Mouse (Mus musculus): ENCODE results near the gene Gm43738.
"Not testable (repeated sequence)": the region's sequence is repeated elsewhere in the genome, so short reads cannot be mapped to it uniquely, and the experiment has no call there.

Gene Gm43738

GRCm38 (mm10) chr3:89101812-89102494 is 1.1 kb upstream of the Gm43738 start, which contains the start of gene Fdps:
Gene Fdps, minus strand, starts transcription at chr3:89101959.
- DNase-seq (ENCODE audit: low read depth) = peak; percentile 97

DNA sequence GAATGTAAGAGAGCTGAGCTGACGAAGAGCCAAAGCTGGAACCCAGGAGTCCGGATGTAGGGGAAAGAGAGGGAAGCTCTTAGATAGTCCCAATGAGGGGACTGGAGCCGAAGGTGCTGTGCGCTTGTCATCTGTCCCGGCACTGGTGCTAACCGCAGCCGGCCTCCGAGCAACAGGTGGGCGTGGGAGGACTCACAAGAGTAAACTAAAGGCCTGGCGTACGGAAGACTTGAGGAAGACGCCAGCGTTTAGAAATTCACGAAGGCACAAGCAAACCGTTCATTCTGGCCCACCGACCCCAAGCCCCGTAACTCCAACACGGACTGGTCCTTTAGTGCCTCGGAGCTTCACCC is 536 bp upstream of the Gm43738 start:
- DNase-seq (ENCODE audit: low read depth) = no peak

DNA sequence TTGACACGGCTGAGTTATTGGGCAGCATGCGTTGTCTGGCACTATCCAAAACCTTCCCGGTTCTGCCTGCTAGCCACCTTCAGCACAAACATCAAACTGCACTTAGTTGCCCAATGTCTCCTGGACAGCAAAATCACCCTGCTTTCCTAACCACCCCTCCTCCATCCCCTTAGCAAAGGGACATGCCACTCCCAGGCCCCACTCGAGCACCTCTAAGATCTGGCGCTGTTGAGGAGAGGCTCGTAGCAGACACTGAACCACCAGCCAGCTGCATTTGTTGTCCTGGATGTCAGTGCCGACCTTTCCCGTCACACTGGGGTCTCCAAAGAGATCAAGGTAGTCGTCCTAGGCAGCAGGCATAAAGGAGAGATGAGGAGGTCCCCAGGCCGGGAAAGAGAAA is 6.9 kb downstream of the Gm43738 start:
- DNase-seq (ENCODE audit: low read depth) = no peak

DNA sequence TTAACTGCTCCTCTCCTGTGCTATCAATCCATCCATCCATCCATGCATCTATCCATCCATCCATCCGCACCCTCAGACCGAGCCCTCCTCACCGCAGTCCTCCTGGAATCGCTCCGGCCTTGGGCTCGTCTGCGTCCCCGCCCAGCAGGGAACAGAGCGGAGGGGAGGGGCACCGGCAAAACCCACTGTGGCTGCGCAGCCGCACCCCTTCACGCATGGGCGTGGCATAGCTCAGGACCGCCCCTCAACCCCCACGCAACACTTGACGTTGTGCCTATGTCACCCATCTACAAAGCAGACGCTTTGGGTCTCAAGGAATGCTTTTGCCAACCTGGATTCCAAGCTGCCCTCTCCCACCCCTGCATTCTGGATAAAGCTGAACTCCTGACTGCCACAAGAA is 7.7 kb downstream of the Gm43738 start, which contains the start of gene Rusc1:
Gene Rusc1 (minus strand): TSS at position 137 of the 400 bp plus-strand sequence.
- peak; percentile 71 for DNase-seq (ENCODE audit: low read depth)

- no peak for DNase-seq (ENCODE audit: low read depth)
These were observed 8.3 kb downstream of the Gm43738 start for GRCm38 (mm10) chr3:89092509-89093090.

- peak; percentile 28 for DNase-seq (ENCODE audit: low read depth)
These were observed 8.9 kb downstream of the Gm43738 start for GRCm38 (mm10) chr3:89091811-89092508.

DNA sequence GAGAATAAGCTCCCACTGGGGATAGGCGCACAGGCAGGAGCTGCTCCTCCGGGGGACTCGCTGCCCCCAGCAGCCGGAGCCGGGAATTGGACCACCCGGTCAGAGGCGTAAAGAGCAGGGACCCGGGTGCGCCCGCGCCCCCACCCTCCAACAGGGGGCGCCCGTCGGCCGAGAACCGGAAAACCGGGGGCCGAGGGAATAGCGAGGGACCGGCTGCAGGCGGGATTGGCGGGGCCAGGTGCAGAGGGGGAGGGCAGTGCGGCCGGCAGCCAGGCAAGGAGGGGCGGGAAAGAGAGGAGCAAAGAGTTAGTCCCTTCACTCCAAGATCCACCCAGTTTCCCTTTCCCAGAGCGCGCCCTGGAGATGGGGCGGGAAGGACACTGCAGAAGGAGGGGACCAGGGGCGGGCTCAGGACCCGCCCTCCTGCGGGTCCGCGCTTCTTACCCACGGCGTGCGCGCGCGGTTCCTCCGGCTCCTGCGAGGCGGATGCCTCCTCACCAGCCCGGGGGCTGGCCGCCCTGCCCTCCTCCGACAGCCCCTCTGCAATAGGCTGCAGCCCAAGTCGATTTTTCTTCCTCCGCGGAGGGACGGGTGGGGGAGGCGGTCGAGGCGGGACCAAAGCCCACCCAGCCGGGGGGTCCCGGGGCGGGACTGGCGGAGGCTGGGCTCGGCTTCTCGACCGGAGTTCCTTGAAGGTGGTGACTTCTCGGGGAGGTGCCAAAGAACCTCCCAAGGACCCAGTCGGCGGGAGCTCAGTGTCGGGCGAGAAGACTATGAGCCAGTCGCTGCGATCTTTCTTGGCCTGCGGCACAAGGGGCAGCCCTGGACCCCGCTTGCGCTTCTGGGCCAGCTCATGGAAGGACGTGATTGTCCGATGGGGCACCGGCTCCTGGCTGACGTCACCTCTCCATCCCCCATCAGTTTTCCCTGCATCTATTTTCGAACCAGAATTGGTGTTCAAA is 9.9 kb downstream of the Gm43738 start:
- DNase-seq (ENCODE audit: low read depth) = peak; percentile 82

DNA sequence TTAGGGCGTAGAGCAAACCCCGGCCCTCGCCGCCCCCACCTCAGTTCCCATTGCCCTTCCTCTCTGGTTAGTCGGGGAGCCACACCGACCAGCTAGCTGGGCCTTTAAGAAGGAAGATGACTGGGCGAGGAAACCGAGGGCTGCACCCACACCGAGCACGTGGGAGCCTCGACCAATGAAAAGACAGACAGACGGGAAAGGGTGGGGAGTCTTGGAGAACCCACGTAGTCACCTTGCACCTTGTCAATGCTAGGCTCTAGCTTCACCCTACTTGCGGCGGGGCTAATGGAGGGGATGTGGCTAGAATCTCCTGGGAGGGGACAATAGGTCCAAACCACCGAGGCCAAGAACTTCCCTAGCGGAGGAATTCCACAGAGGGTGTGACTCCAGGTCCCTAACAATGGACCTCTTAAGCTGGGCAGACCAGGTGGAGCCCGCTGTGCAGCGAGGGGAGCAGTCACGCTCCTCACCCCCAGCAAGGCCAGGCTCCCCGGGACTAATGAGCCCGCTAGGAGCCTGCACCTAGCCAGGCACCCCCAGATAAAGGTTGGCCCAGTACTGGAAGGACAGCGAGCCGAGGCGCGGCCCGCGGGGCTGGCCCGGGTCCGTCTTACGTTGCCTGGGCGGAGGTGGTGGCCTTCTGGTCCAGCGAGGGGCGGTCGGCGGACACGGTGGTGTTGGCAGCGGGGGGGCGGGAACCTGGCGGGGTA is 10.9 kb downstream of the Gm43738 start:
- peak; percentile 91 for DNase-seq (ENCODE audit: low read depth)

DNA sequence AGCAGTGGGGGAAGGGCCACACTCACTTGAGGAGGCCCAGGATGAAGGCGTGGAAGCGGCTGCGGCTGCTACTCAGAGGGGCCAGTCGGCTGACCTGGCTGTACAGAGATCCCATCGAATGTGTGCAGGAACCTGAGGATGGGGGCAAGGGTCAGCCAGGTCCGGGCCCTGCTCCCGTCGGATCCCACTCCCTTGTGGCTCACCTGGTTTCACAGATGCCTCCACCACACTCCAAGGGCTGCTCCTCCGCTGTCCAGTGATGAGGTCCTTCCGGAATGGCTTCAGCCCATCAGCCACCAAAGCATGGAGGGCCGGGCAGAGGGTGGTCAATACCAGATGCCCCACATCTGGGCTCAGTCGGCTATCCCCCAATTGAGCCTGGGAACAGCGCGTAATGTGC is 11.9 kb downstream of the Gm43738 start:
- DNase-seq (ENCODE audit: low read depth) = no peak

DNA sequence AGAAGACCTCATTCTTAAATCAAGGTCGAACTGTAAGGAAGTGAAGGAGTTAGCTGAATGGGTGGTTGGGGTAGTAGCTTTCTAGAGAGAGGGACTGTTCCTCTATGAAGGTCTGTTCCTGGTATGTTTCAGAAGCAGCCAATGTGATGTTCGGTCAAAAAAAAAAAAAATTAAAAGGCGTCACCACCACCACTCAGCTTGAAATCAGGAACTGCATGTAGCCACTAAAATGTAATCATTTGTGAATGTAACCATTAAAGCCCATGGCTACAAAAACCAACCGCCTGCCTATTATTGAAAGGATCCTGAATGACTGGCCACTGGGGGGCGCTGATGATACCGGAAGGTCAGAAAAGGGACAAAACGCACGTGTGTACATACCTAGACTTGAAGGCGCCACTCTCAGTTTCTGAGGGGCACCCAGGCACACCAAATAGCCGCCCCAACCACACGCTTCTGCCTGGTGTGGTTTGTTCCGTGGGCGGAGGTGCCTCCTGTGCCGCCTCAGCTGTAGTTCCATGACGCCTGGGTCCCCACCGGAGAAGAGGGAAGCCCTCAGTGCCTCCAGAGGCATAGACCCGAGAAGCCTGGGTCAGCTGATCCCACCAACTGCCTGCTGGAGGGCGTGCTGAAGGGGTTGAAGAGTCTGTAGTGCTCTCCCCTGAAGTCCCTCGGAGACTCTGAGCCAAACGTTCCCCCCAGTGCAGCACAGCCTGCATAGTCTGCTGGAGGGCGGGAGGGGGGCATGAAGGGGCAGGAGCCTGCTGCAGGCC is 13.4 kb downstream of the Gm43738 start:
- DNase-seq (ENCODE audit: low read depth) = peak; percentile 92

GRCm38 (mm10) chr3:89084654-89085190 is 16.2 kb downstream of the Gm43738 start:
- no peak for DNase-seq (ENCODE audit: low read depth)

DNA sequence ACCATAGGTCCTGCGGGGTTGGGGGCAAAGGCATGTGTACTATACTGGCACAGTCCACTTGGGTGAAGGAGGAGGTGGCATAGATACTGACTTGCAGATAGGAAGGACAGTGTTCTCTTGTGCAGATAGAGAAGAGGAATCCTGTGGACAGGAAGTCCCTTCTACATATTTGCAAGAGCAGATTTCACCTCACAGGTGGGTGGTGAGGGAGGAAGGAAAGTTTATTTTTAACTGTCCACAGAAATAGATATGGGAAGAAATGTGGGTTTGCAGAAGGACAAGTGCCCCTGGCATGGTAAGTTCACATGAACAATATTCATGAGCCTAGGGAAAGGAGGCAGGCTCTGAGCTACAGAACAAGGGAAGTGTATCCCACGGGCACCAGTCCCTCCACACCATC is 16.8 kb downstream of the Gm43738 start:
- DNase-seq (ENCODE audit: low read depth) = no peak

- not testable (repeated sequence) for DNase-seq (ENCODE audit: low read depth)
These were observed 18.6 kb downstream of the Gm43738 start for GRCm38 (mm10) chr3:89082287-89082686.

DNA sequence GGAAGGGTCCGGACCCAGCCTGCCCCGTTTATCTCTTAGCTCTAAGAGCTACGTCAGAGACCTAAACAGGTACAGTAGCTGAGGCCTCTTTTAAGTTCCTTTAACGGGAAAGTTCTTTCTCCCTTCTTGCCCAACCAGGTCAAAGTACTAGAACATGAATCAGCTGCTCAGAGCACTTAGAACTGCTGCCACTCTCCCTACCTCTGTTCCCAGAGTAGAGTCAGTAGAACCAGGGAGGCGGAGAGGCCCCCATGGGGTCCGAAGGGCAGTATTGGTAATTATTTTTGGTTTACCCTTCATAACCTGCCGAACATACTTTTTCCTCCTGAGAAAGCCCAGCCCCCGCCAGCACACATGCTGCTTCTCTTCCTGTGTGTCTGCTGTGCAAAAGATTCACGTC is 23.5 kb downstream of the Gm43738 start:
- no peak for DNase-seq (ENCODE audit: low read depth)

DNA sequence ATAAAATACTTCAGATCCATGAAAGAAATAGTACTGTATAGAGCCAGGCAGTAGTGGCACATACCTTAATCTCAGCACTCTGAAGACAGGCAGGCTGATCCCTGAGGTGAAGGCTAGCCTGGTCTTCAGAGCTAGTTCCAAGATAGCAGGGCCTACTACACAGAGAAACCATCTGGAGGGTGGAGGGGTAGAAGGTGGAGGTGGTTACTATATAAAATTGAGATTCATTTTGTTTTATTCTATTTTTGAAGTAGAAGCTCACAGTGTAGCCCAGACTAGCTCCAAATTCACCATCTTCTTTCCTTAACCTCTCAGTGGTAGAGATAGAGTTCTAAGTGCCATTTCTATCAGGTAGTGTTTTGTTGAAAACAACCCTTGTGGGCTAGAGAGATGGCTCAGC is 33.6 kb downstream of the Gm43738 start:
- no peak for DNase-seq (ENCODE audit: low read depth)

DNA sequence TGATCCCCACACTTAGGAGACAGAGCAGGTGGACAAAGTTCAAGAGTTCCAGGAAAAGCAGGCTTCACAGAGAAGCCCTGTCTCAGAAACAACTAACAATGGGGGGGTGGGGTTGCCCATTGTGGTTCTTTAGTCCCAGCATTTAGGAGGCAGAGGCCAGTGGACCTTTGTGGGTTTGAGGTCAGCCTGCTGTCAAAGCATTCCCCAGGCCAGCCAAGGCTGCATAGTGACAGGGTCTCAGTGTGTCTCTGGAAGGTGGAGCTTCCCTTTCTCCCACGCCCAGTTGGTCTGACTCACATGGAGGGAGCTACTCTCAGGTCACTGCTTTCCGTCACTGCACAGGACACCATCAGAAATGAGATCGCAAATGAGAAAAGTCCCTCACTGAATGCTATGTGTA is 39.2 kb downstream of the Gm43738 start:
- no peak for DNase-seq (ENCODE audit: low read depth)

DNA sequence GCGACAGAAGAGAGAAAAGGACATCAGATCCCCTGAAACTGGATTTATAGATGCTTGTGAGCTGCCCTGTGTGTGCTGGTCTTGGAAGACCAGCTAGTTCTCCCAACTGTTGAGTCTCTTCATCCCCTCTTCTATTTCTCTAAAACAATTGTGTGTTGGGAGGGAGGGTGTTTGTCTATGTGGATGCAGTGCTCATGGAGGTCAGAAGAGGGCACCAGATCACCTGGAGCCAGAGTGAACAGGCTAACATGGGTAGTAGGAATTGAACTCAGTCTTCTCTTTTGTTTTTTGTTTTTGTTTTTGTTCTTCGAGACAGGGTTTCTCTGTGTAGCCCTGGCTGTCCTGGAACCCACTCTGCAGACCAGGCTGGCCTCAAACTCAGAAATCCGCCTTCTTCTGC is 42.1 kb downstream of the Gm43738 start:
- peak; percentile 57 for DNase-seq (ENCODE audit: low read depth)

- DNase-seq (ENCODE audit: low read depth) = no peak
These were observed 42.5 kb downstream of the Gm43738 start for GRCm38 (mm10) chr3:89058361-89058760.

- no peak for DNase-seq (ENCODE audit: low read depth)
These were observed 57.5 kb downstream of the Gm43738 start for GRCm38 (mm10) chr3:89043359-89043758.

Data from naive thymus-derived CD4-positive, alpha-beta T cell, adult 2 months (primary cell).